Mouse (Mus musculus) C2C12 (cell line): ENCODE measurements at regions not wholly inside any gene's neighbourhood (a gene's known extent, or its start where the extent isn't known, plus 50 kb on each side); places are given as distances from the start of the nearest gene placed in this dataset.

Experiments used
- H3K27me3 ChIP-seq: one replicate; pipeline ENCODE4 v1.6.1; 2011; ENCODE audit not compliant: control insufficient read depth, insufficient read depth, insufficient read length
- H3K36me3 ChIP-seq: one replicate; pipeline ENCODE4 v1.6.1; 2011; ENCODE audit not compliant: control insufficient read depth, insufficient read depth
- H3K4me3 ChIP-seq: one replicate; pipeline ENCODE4 v1.5.1; 2011; ENCODE audit warnings: mild to moderate bottlenecking, control low read depth; ENCODE audit not compliant: poor library complexity, insufficient read depth, severe bottlenecking
- H3K79me2 ChIP-seq: one replicate; pipeline ENCODE4 v1.6.1; 2011; ENCODE audit not compliant: control insufficient read depth, insufficient read depth
- H3K79me3 ChIP-seq: one replicate; pipeline ENCODE4 v1.6.1; 2011; ENCODE audit warnings: low read depth, control low read depth
- H3ac ChIP-seq: one replicate; pipeline ENCODE3; 2011; ENCODE audit warnings: low read depth; ENCODE audit not compliant: control insufficient read depth, insufficient read length
- CEBPB ChIP-seq: IDR thresholded peaks from one replicate; pipeline ENCODE4 v1.6.1; 2011; ENCODE audit warnings: low read depth, mild to moderate bottlenecking, control low read depth, moderate library complexity
- CTCF ChIP-seq: IDR thresholded peaks from one replicate; pipeline ENCODE4 v1.5.1; 2011; ENCODE audit not compliant: control insufficient read depth, insufficient read depth, insufficient read length
- FOSL1 ChIP-seq: IDR thresholded peaks from one replicate; pipeline ENCODE4 v1.8.0; 2011; ENCODE audit warnings: mild to moderate bottlenecking, low read length; ENCODE audit not compliant: poor library complexity, insufficient read depth, severe bottlenecking
- MAX ChIP-seq: IDR thresholded peaks from one replicate; pipeline ENCODE4 v1.6.1; 2011; ENCODE audit warnings: mild to moderate bottlenecking, control low read depth
- MYOD1 ChIP-seq: IDR thresholded peaks from one replicate; pipeline ENCODE4 v1.6.1; 2011; ENCODE audit warnings: low read depth; ENCODE audit not compliant: control insufficient read depth, insufficient read length
- MYOG ChIP-seq: IDR thresholded peaks from one replicate; pipeline ENCODE4 v1.6.1; 2011; ENCODE audit not compliant: control insufficient read depth, insufficient read length; ENCODE audit errors: extremely low read depth
- USF1 ChIP-seq: IDR thresholded peaks from one replicate; pipeline ENCODE4 v1.6.1; 2011; ENCODE audit warnings: low read depth, mild to moderate bottlenecking, control low read depth, moderate library complexity

DNA sequence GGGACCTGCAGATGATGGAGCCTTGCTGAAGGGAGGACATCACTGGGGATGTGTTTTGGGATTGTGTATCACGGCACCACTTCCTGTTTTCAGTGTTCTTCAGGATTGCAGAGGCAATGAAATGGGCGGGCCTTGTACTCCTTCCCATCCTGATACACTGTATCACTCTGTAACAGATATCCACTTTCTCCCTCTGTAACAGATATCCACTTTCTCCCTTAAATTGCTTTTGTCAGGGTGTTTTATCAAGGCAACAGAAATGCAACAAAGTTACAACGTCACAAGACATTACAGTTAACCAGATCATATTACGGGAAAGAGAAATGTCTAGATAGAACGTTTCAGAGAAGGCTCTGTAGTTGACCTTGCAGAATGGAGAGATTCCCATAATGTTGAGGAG is 114.5 kb upstream of the Egr2 start:
- Histone ChIP-seq H3K27me3 (no peaks in the 10 kb centered on the region), H3K36me3 (no peaks in the 10 kb centered on the region), H3K4me3 (no peak overlapping the region), H3ac (no peak overlapping the region), H3K79me3 (no peaks in the 10 kb centered on the region), H3K79me2 (no peaks in the 10 kb centered on the region)
- TF ChIP-seq USF1 (no peak), FOSL1 (no peak), CTCF (no peak), CEBPB (no peak), MAX (no peak), MYOG (no peak), MYOD1 (no peak)

DNA sequence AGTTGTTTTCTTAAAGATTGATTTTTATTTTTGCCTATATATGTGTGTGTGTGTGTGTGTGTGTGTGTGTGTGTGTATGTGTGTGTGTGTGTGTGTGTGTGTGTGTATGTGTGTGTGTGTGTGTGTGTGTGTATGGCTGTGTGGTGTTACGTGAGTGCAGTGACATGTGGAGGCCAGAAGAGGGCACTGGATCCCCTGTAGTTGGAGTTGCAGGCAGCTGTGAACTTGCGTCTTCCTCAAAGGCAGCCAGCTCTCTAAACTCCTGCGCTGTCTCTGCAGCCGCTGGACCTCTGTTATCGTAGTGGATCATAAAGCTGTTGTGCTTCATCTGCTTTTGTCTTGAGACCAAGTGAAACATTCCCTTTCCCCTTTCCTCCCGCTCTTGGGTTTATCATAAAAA is 109.9 kb upstream of the Egr2 start:
- H3K27me3 ChIP-seq = no peaks in the 10 kb centered on the region
- TF ChIP-seq CEBPB (no peak), USF1 (no peak), FOSL1 (no peak), MYOG (no peak), CTCF (no peak), MYOD1 (no peak), MAX (no peak)
- H3ac ChIP-seq = no peak overlapping the region
- no peak overlapping the region for H3K4me3 ChIP-seq
- H3K79me2 ChIP-seq = no peaks in the 10 kb centered on the region
- H3K79me3 ChIP-seq = no peaks in the 10 kb centered on the region
- H3K36me3 ChIP-seq = no peaks in the 10 kb centered on the region

DNA sequence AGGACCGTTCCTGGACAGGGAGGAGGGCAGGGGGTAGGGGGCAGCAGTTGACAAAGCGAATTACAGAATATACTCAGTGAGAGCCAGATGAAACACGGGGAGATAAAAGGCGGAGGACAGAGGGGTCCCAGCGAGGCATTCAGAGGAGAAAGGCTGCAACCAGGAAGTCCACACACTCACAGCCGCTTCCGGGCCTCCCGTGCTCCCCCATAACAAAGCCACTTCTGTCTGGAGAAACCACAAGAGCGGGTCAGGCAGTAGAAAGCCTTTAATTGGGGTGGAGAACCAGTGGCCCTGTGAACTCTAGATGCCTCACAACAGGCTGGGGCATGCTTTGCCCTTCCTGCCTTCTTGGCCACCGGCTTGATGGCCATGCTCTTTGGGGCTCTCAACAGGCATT is 108.1 kb upstream of the Egr2 start:
- H3K36me3 ChIP-seq = no peaks in the 10 kb centered on the region
- no peak overlapping the region for H3ac ChIP-seq
- H3K79me3 ChIP-seq = no peaks in the 10 kb centered on the region
- TF ChIP-seq USF1 (no peak), MAX (no peak), MYOD1 (no peak)
- H3K4me3 ChIP-seq = no peak overlapping the region
- no peaks in the 10 kb centered on the region for H3K79me2 ChIP-seq
- H3K27me3 ChIP-seq = no peaks in the 10 kb centered on the region

DNA sequence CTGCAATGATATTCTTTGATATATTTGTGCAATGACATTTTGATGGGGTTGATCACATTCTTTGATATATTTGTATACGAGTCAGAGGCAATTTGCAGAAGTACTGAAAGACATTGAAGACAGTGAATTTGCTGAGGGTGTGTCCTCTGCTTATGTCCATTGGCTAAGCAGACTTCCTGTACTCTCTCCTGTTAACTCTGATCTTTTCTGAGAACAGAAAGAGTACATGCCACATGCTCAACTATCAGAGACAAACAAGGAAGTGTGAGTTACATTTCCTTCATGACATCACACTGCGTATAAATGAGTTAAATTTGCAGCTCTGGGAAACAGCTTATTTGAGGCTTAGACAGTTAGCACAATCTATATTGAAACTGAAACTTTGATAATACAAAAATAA is 104.5 kb upstream of the Egr2 start:
- TF ChIP-seq CTCF (no peak), USF1 (no peak), MYOG (no peak), MAX (no peak), CEBPB (no peak), FOSL1 (no peak), MYOD1 (no peak)
- H3K79me2 ChIP-seq = no peaks in the 10 kb centered on the region
- no peak overlapping the region for H3K4me3 ChIP-seq
- no peaks in the 10 kb centered on the region for H3K79me3 ChIP-seq
- H3ac ChIP-seq = no peak overlapping the region
- no peaks in the 10 kb centered on the region for H3K27me3 ChIP-seq
- no peaks in the 10 kb centered on the region for H3K36me3 ChIP-seq

DNA sequence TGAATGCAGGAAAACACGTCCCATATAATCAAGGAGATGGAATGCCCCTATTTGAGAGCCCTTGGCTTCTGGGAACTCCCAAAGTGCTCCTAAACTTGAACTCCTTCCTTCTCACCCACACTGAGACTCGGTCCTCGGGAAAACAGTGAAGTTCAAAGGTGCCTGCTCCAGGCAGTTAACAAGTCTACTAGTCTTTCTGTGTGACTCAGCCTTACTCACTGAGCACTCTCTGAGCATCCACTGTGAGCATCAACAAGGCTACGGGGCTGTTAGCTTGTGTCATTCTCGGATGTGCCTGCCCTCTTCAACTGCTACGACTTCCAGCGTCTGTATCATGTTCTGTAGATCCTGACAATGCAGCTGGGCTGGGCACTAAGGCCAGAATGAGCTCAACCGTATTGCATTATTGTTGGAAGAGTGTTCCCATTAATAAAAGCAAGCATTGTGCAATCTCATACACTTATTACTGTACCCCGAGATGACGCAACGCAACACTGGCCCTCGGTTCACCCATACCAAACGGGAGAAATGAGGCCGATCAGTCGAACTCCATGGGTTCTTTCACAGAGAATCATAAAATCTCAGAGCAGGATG is 96.1 kb upstream of the Egr2 start:
- H3K79me2 ChIP-seq = no peaks in the 10 kb centered on the region

DNA sequence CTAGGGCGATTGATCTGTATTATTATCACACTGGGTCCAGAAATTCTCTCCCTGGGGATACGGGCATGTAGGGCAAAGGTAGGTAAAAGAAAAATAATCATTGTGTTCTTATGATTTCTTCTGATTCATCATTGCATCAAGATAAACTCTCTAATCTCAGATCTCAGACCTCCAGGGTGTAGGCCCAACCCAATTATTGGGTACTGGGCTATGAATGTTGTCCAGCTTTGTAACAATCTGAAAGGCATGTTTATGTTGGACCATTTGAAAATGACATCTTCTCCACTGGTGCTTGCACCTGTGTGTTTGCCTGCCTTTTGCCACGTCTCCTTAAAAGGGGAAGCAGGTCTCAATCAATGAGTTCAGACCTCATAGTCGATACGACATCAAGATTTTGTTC is 95.4 kb upstream of the Egr2 start:
- no peak overlapping the region for H3K4me3 ChIP-seq
- H3K79me3 ChIP-seq = no peaks in the 10 kb centered on the region
- no peak overlapping the region for H3ac ChIP-seq
- H3K79me2 ChIP-seq = no peaks in the 10 kb centered on the region
- H3K27me3 ChIP-seq = no peaks in the 10 kb centered on the region
- no peak for TF ChIP-seq MYOD1
- no peak for TF ChIP-seq CEBPB
- TF ChIP-seq CTCF = no peak
- no peak for TF ChIP-seq MYOG
- H3K36me3 ChIP-seq = no peaks in the 10 kb centered on the region

More for the DNA sequence above, 96.1 kb upstream of the Egr2 start:
- H3K79me3 ChIP-seq = no peaks in the 10 kb centered on the region
- TF ChIP-seq MYOG (no peak), FOSL1 (peak; percentile 13), CEBPB (peak; percentile 89), MAX (no peak), USF1 (no peak), CTCF (no peak), MYOD1 (no peak)
- H3K4me3 ChIP-seq = no peak overlapping the region
- no peaks in the 10 kb centered on the region for H3K36me3 ChIP-seq
- no peak overlapping the region for H3ac ChIP-seq
- no peaks in the 10 kb centered on the region for H3K27me3 ChIP-seq
